In the genomic region with DNA sequence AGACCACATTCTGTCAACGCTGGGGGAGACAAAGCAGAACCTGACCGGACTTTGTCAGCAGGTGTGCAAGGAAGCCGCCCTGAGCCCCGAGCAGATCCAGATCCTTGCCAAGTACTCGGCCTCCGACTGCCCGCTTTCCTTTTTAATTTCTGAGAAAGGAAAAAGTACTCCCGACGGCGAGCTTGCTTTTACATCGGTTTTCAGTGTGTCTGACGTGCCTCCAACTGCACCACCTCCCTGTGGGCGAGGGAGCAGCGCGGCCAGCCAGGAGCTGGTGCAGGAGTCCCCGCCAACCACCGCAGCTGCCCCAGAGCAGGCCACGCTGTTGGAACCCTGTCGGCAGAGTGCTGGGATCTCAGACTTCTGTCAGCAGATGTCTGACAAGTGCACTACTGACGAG, we compare ENCODE assay signal across 12 mouse cellular contexts.
"Had no signal": no experiment of that assay in that cellular context is flagged by ENCODE, and none has a peak within 500 bp of the region (broad histone marks: within the 10 kb centered on the region; RNA-seq: fewer than 3 reads in every experiment).

No protein-coding gene starts in this region.

- H3K4me1 ChIP-seq: limb, embryonic 15.5 days; midbrain, embryonic 10.5 days had no signal

- H3K9ac ChIP-seq: limb, embryonic 15.5 days; liver, embryonic 12.5 days; lung, embryonic 14.5 days; neural tube, embryonic 15.5 days had no signal

- ATAC-seq: liver, embryonic 12.5 days had no signal

- H3K9me3 ChIP-seq: limb, embryonic 15.5 days; liver, embryonic 12.5 days; midbrain, embryonic 10.5 days; neural tube, embryonic 15.5 days had no signal

- H3K27me3 ChIP-seq: limb, embryonic 15.5 days; liver, embryonic 12.5 days; neural tube, embryonic 15.5 days had no signal

- H3K27ac ChIP-seq: left cerebral cortex, adult 2 months; limb, embryonic 15.5 days; liver, embryonic 12.5 days; midbrain, embryonic 10.5 days; neural tube, embryonic 15.5 days had no signal

- H3K4me3 ChIP-seq: left cerebral cortex, adult 2 months; limb, embryonic 15.5 days; liver, embryonic 12.5 days; midbrain, embryonic 10.5 days; myocyte; neural tube, embryonic 15.5 days had no signal

- H3K4me2 ChIP-seq: limb, embryonic 15.5 days; liver, embryonic 12.5 days; lung, embryonic 14.5 days; neural tube, embryonic 15.5 days had no signal

- DNase-seq: kidney, postnatal 14 days; lung, embryonic 14.5 days; lung, postnatal 10 days; midbrain, embryonic 14.5 days; right cerebral cortex, adult 18-20 months; right cerebral cortex, postnatal 25 days had no signal
